In the genomic region with DNA sequence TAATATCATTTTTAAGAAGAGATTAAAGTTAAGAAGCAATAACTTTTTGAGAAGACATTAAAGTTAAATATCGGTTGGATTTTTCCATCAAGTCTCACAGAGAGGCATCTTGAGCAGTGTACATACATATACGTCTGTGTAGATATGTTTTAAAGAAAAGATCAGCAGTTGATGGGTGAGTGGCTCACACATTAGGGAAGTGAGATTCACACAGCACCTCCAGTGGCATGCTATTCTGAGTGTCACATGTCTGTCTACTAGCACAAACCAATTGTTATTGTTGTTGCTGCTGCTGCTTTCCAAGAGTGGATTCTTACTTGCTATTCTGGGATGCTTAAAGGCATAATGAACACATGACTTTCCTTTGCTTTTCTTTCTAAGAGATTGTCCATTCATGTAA, we compare ENCODE assay signal across 31 mouse cellular contexts. TPM values are rescaled to one million over a fixed set of nuclear protein-coding genes. Genes with fewer than 3 reads are reported as not detected.
A peak's percentile ranks its signal among the peaks of the same experiment; 100 is the strongest.
DNase-seq lines count a peak whose midpoint lies in the region; ATAC-seq and TF ChIP-seq lines count a peak whose summit lies in the region.
"Had no signal": no experiment of that assay in that cellular context is flagged by ENCODE, and none has a peak within 500 bp of the region (broad histone marks: within the 10 kb centered on the region; RNA-seq: fewer than 3 reads in every experiment).

No protein-coding gene starts in this region.

- no peak for TF ChIP-seq RAD21 in CH12.LX (IDR thresholded peaks at IDR 0.05; ENCODE audit: low read depth, low read length)

- H3K4me1 ChIP-seq in CH12.LX (ENCODE audit: control insufficient read depth in 1 of 2, insufficient read depth in 2 of 2): peaks cover 0 to 22% of the 10 kb centered on the region in 2 experiments; a peak in 2 of 4 replicates
- H3K4me1 ChIP-seq in midbrain, embryonic 14.5 days (ENCODE audit: control insufficient read depth, insufficient read depth, low read length): no peaks in the 10 kb centered on the region
- H3K4me1 ChIP-seq: embryonic facial prominence, embryonic 10.5 days; embryonic facial prominence, embryonic 13.5 days; forebrain, embryonic 12.5 days; forebrain, embryonic 15.5 days; heart, embryonic 10.5 days had no signal

- no peak for DNase-seq in CH12.LX (ENCODE audit: extremely low read depth)
- DNase-seq in adipocyte (ENCODE audit: low spot score): no peak
- no peak for DNase-seq in gastrocnemius, postnatal 25 days
- no peak for DNase-seq in midbrain, embryonic 14.5 days
- DNase-seq: adrenal gland, adult 2 months; adrenal gland, postnatal 14 days; cerebellum, adult 11 months; cerebellum, adult 2 months; cerebellum, adult 9-11 months; cerebellum, postnatal 25 days; gastrocnemius, postnatal 36 days; heart, adult 18-20 months; heart, postnatal 14 days; heart, postnatal 4 days had no signal

- no peaks in the 10 kb centered on the region for H3K27me3 ChIP-seq in CH12.LX (replicated peaks)
- H3K27me3 ChIP-seq in midbrain, embryonic 14.5 days (ENCODE audit: control insufficient read depth, insufficient read depth, low read length): no peaks in the 10 kb centered on the region
- H3K27me3 ChIP-seq: embryonic facial prominence, embryonic 13.5 days; forebrain, embryonic 12.5 days; forebrain, embryonic 15.5 days; heart, embryonic 13.5 days had no signal

- no peak overlapping the region for H3K9ac ChIP-seq in CH12.LX (ENCODE audit: insufficient read depth, low read depth)
- no peak overlapping the region for H3K9ac ChIP-seq in midbrain, embryonic 14.5 days (replicated peaks; ENCODE audit: low read length)
- H3K9ac ChIP-seq: embryonic facial prominence, embryonic 13.5 days; forebrain, embryonic 12.5 days; forebrain, embryonic 15.5 days; heart, embryonic 13.5 days; hindbrain, embryonic 14.5 days had no signal

- H3K27ac ChIP-seq in CH12.LX (ENCODE audit: insufficient read depth, low read depth): no peak overlapping the region
- no peak overlapping the region for H3K27ac ChIP-seq in midbrain, embryonic 14.5 days (replicated peaks; ENCODE audit: low read depth, low read length)
- H3K27ac ChIP-seq: embryonic facial prominence, embryonic 10.5 days; embryonic facial prominence, embryonic 13.5 days; forebrain, embryonic 12.5 days; forebrain, embryonic 15.5 days; heart, embryonic 10.5 days; heart, embryonic 13.5 days; hindbrain, embryonic 14.5 days; hindbrain, postnatal 0 days had no signal

- 91% methylated on average over 2 of the region's 2 CpGs for WGBS in midbrain, embryonic 14.5 days

- H3K4me2 ChIP-seq in CH12.LX (ENCODE audit: insufficient read depth, low read depth, poor library complexity, severe bottlenecking): no peak overlapping the region
- H3K4me2 ChIP-seq in midbrain, embryonic 14.5 days (ENCODE audit: low read length): no peak overlapping the region
- H3K4me2 ChIP-seq: embryonic facial prominence, embryonic 13.5 days; forebrain, embryonic 12.5 days; forebrain, embryonic 15.5 days; heart, embryonic 13.5 days; hindbrain, embryonic 14.5 days had no signal

- no peak overlapping the region for H3K4me3 ChIP-seq in CH12.LX (replicated peaks in 1 of 3; ENCODE audit: low read depth in 2 of 3, low read length in 2 of 3, poor library complexity in 1 of 3)
- no peak overlapping the region for H3K4me3 ChIP-seq in midbrain, embryonic 14.5 days (replicated peaks; ENCODE audit: low read depth, low read length)
- H3K4me3 ChIP-seq: embryonic facial prominence, embryonic 10.5 days; embryonic facial prominence, embryonic 13.5 days; erythroblast, embryonic 14.5 days; forebrain, embryonic 12.5 days; forebrain, embryonic 15.5 days; heart, embryonic 10.5 days; heart, embryonic 13.5 days had no signal

- TF ChIP-seq EP300 in CH12.LX (IDR thresholded peaks at IDR 0.05; ENCODE audit: low read length): no peak

- dilution Hi-C loops in CH12.LX (cut with MboI; ENCODE audit: extremely low pct_ligation_motif_present, extremely low pct_unique_long_range_greater_than_20kb, low sequenced_read_pairs): no loop called here

- peak; percentile 59 for ATAC-seq in megakaryocyte, adult 5-6 weeks (ENCODE audit: poor library complexity, severe bottlenecking)
- peak; percentile 51; the same call in 1 of the 2 replicates for ATAC-seq in neutrophil, adult 5-6 weeks (ENCODE audit: extremely low read depth, insufficient number of reproducible peaks, low FRiP score, poor library complexity, severe bottlenecking)
- no peak for ATAC-seq in midbrain, embryonic 14.5 days (ENCODE audit: low FRiP score, low TSS enrichment)
- ATAC-seq: forebrain, embryonic 15.5 days; hindbrain, postnatal 0 days; inflammation-experienced regulatory T-cells, adult 6 months; Patski had no signal

- TF ChIP-seq CTCF in CH12.LX (conservative IDR thresholded peaks at IDR 0.05 in 1 of 2, IDR thresholded peaks at IDR 0.05 in 1 of 2; ENCODE audit: low read depth in 2 of 2, low read length in 2 of 2): no peak

- no peaks in the 10 kb centered on the region for H3K79me2 ChIP-seq in CH12.LX (replicated peaks; ENCODE audit: control insufficient read depth, extremely low read depth, insufficient read depth, poor library complexity, severe bottlenecking)

- in situ Hi-C loops in CH12.LX (cut with MboI; ENCODE audit: low pct_ligation_motif_present, low pct_unique_long_range_greater_than_20kb, low sequenced_read_pairs): no loop called here

- TF ChIP-seq POLR2A in CH12.LX (IDR thresholded peaks at IDR 0.05; ENCODE audit: low read depth, low read length): no peak

- no peaks in the 10 kb centered on the region for H3K9me3 ChIP-seq in CH12.LX (replicated peaks; ENCODE audit: low read length)
- no peaks in the 10 kb centered on the region for H3K9me3 ChIP-seq in midbrain, embryonic 14.5 days (ENCODE audit: control insufficient read depth, low read length)
- H3K9me3 ChIP-seq: embryonic facial prominence, embryonic 10.5 days; embryonic facial prominence, embryonic 13.5 days; forebrain, embryonic 12.5 days; forebrain, embryonic 15.5 days; G1E; heart, embryonic 10.5 days; heart, embryonic 13.5 days had no signal

- no peaks in the 10 kb centered on the region for H3K36me3 ChIP-seq in CH12.LX (replicated peaks in 1 of 2; ENCODE audit: control insufficient read depth in 1 of 2, insufficient read depth in 1 of 2, low read length in 1 of 2)
- H3K36me3 ChIP-seq in midbrain, embryonic 14.5 days (ENCODE audit: control insufficient read depth, insufficient read depth, low read length): no peaks in the 10 kb centered on the region
- H3K36me3 ChIP-seq: embryonic facial prominence, embryonic 10.5 days; embryonic facial prominence, embryonic 13.5 days; forebrain, embryonic 12.5 days; forebrain, embryonic 15.5 days; G1E; heart, embryonic 10.5 days; heart, embryonic 13.5 days had no signal

TF ChIP-seq in CH12.LX, 34 proteins besides CTCF, POLR2A, EP300 and RAD21 (continues in another document):
- no peak for TF ChIP-seq ETS1 (conservative IDR thresholded peaks at IDR 0.05; ENCODE audit: low read depth, low read length)
- TF ChIP-seq RCOR1 (conservative IDR thresholded peaks at IDR 0.05; ENCODE audit: low read depth, low read length): no peak
- TF ChIP-seq JUND (conservative IDR thresholded peaks at IDR 0.05; ENCODE audit: low read depth, low read length): no peak
- TF ChIP-seq KAT2A (IDR thresholded peaks at IDR 0.05; ENCODE audit: insufficient replicate concordance, low read length): no peak
- no peak for TF ChIP-seq NELFE (IDR thresholded peaks at IDR 0.05; ENCODE audit: low read depth, low read length)
- no peak for TF ChIP-seq SIN3A (IDR thresholded peaks at IDR 0.05; ENCODE audit: low read length)
- TF ChIP-seq BHLHE40 (IDR thresholded peaks at IDR 0.05; ENCODE audit: low read depth, low read length): 0 out of 2 replicates have a peak, but pooled peaks have one; percentile 13

RNA-seq across cellular contexts. Expression of a gene that starts 5.3 kb away (rescaled TPM):
- total RNA-seq in CH12.LX (2012; rRNA removed) (not detected in 2 replicates), CH12.LX (2014; rRNA removed) (not detected in 2 replicates)
- not detected in 2 replicates for polyA plus RNA-seq in CH12.LX (2012; ENCODE audit: insufficient read length, low read depth)
- total RNA-seq in megakaryocyte, adult 5-6 weeks (2015): 3.6 and 5.5 TPM in 2 replicates
- total RNA-seq in megakaryocyte, adult 5-6 weeks (2017): 3.8 and 4.5 TPM in 2 replicates
- 32.7 and 39.8 TPM in 2 replicates for total RNA-seq in neutrophil, adult 5-6 weeks (2017)
- not detected for total RNA-seq in gastrocnemius, postnatal 25 days (2021)
- 0.93 and 1.9 TPM in 2 replicates for polyA plus RNA-seq in midbrain, embryonic 14.5 days (2014; fragmentation: Nextera tagmentation; extraction: Ambion mirVana)
- total RNA-seq: gastrocnemius, adult 8-10 months; gastrocnemius, postnatal 36 days had no signal
- polyA plus RNA-seq: erythroblast, embryonic 14.5 days; G1E; Patski had no signal

RNA-seq across cellular contexts. Expression of a gene that starts 6.3 kb away (rescaled TPM):
- total RNA-seq in CH12.LX (2012; rRNA removed) (not detected in 2 replicates), CH12.LX (2014; rRNA removed) (not detected in 2 replicates)
- not detected in 2 replicates for polyA plus RNA-seq in CH12.LX (2012; ENCODE audit: insufficient read length, low read depth)
- total RNA-seq in megakaryocyte, adult 5-6 weeks (2015): 27.6 and 31.4 TPM in 2 replicates
- total RNA-seq in megakaryocyte, adult 5-6 weeks (2017): 13.4 and 14.3 TPM in 2 replicates
- total RNA-seq in neutrophil, adult 5-6 weeks (2017): 4.3 and 5.4 TPM in 2 replicates
- total RNA-seq in gastrocnemius, postnatal 25 days (2021): not detected
- polyA plus RNA-seq in midbrain, embryonic 14.5 days (2014; fragmentation: Nextera tagmentation; extraction: Ambion mirVana): 0.32 and 0.37 TPM in 2 replicates
- total RNA-seq: gastrocnemius, adult 8-10 months; gastrocnemius, postnatal 36 days; heart, postnatal 4 days; hindbrain, postnatal 0 days had no signal
- polyA plus RNA-seq: cerebellum, adult 2 months; erythroblast, embryonic 14.5 days; G1E; inflammation-experienced regulatory T-cells, adult 6 months; Patski had no signal

RNA-seq across cellular contexts. Expression of a gene that starts 16.7 kb away (rescaled TPM):
- total RNA-seq in CH12.LX (2012; rRNA removed): not detected in 2 replicates
- not detected in 2 replicates for total RNA-seq in CH12.LX (2014; rRNA removed)
- polyA plus RNA-seq in CH12.LX (2012; ENCODE audit: insufficient read length, low read depth): not detected in 2 replicates
- total RNA-seq in megakaryocyte, adult 5-6 weeks (2015): not detected in 2 replicates
- not detected in 2 replicates for total RNA-seq in megakaryocyte, adult 5-6 weeks (2017)
- total RNA-seq in neutrophil, adult 5-6 weeks (2017): 1.2 and 1.7 TPM in 2 replicates
- total RNA-seq in gastrocnemius, postnatal 25 days (2021): not detected
- polyA plus RNA-seq in midbrain, embryonic 14.5 days (2014; fragmentation: Nextera tagmentation; extraction: Ambion mirVana): 0.16 and 0.32 TPM in 2 replicates
- total RNA-seq: common myeloid progenitor, adult 5-6 weeks; gastrocnemius, adult 8-10 months; gastrocnemius, postnatal 36 days; heart, adult 18-20 months had no signal
- polyA plus RNA-seq: adrenal gland, adult 2 months; embryonic facial prominence, embryonic 10.5 days; embryonic facial prominence, embryonic 13.5 days; erythroblast, embryonic 14.5 days; forebrain, embryonic 12.5 days; G1E; hindbrain, embryonic 11.5 days; inflammation-experienced regulatory T-cells, adult 6 months; Patski had no signal

RNA-seq across cellular contexts. Expression of a gene that starts 49.4 kb away (rescaled TPM):
- total RNA-seq in CH12.LX (2012; rRNA removed): not detected in 2 replicates
- total RNA-seq in CH12.LX (2014; rRNA removed): not detected in 2 replicates
- not detected in 2 replicates for polyA plus RNA-seq in CH12.LX (2012; ENCODE audit: insufficient read length, low read depth)
- 0.07 TPM in 1 of 2 replicates, not detected in the other for total RNA-seq in megakaryocyte, adult 5-6 weeks (2015)
- 0.15 TPM in 1 of 2 replicates, not detected in the other for total RNA-seq in megakaryocyte, adult 5-6 weeks (2017)
- 3.6 and 4.3 TPM in 2 replicates for total RNA-seq in neutrophil, adult 5-6 weeks (2017)
- total RNA-seq in gastrocnemius, postnatal 25 days (2021): 1 to 10 TPM; 2.4 to 2.5 TPM
- 1.9 and 2.1 TPM in 2 replicates for polyA plus RNA-seq in midbrain, embryonic 14.5 days (2014; fragmentation: Nextera tagmentation; extraction: Ambion mirVana)
- polyA plus RNA-seq: erythroblast, embryonic 14.5 days; G1E; inflammation-experienced regulatory T-cells, adult 6 months; Patski had no signal

RNA-seq across cellular contexts. Expression of a gene that starts 59.9 kb away (rescaled TPM):
- total RNA-seq in CH12.LX (2012; rRNA removed): 1.7 TPM in 2 replicates
- 11.9 and 12.6 TPM in 2 replicates for total RNA-seq in CH12.LX (2014; rRNA removed)
- polyA plus RNA-seq in CH12.LX (2012; ENCODE audit: insufficient read length, low read depth): 6.5 and 8.0 TPM in 2 replicates
- total RNA-seq in megakaryocyte, adult 5-6 weeks (2015): 449 and 472 TPM in 2 replicates
- 389 and 405 TPM in 2 replicates for total RNA-seq in megakaryocyte, adult 5-6 weeks (2017)
- total RNA-seq in neutrophil, adult 5-6 weeks (2017): 59.1 and 63.0 TPM in 2 replicates
- total RNA-seq in gastrocnemius, postnatal 25 days (2021): under 1 TPM in 1 of 2 experiments, not detected in 1; 0.46 TPM
- polyA plus RNA-seq in midbrain, embryonic 14.5 days (2014; fragmentation: Nextera tagmentation; extraction: Ambion mirVana): 0.08 and 0.33 TPM in 2 replicates
- total RNA-seq: hindbrain, postnatal 0 days had no signal
- polyA plus RNA-seq: erythroblast, embryonic 14.5 days; G1E had no signal

Comparison
In these comparisons a context has a peak if more than half of its experiments do, and no peak if none do; other contexts are left out.
1. RNA of a gene that starts 5.3 kb away (total RNA-seq): 32.7 to 39.8 TPM in neutrophil, adult 5-6 weeks and 3.6 to 5.5 TPM in megakaryocyte, adult 5-6 weeks; not detected in gastrocnemius, postnatal 25 days and not detected in CH12.LX; every median in the first group is over 4 times any median in the second.